Mouse (Mus musculus) heart, embryonic 10.5 days (tissue): ENCODE measurements around the gene Cd24a. TPM values are rescaled to one million over a fixed set of nuclear protein-coding genes. Genes with fewer than 3 reads are reported as not detected.

Source experiments
- DNase-seq: peaks from one replicate; pipeline ENCODE4 v3.0.0-alpha.2; 2017; ENCODE audit warnings: low spot score
- H3K27ac ChIP-seq: fragments of 300-500 bp; sonication (generic); 2 replicates; pipeline ENCODE4 v1.5.1; 2016; ENCODE audit warnings: mild to moderate bottlenecking
- H3K27me3 ChIP-seq: fragments of 300-500 bp; sonication (generic); 2 replicates; pipeline ENCODE4 v1.6.1; 2016; ENCODE audit warnings: mild to moderate bottlenecking; ENCODE audit not compliant: poor library complexity, insufficient read depth, severe bottlenecking
- H3K36me3 ChIP-seq: fragments of 300-500 bp; sonication (generic); 2 replicates; pipeline ENCODE4 v1.6.1; 2016; ENCODE audit warnings: mild to moderate bottlenecking, moderate library complexity
- H3K4me1 ChIP-seq: fragments of 300-500 bp; sonication (generic); 2 replicates; pipeline ENCODE4 v1.6.1; 2016; ENCODE audit warnings: mild to moderate bottlenecking
- H3K4me3 ChIP-seq: fragments of 300-500 bp; sonication (generic); 2 replicates; pipeline ENCODE4 v1.5.1; 2016; ENCODE audit warnings: mild to moderate bottlenecking, moderate library complexity
- H3K9me3 ChIP-seq: fragments of 300-500 bp; sonication (generic); 2 replicates; pipeline ENCODE4 v1.6.1; 2016; ENCODE audit warnings: mild to moderate bottlenecking, moderate library complexity
- WGBS: fragments of 180-500 bp; shearing (Covaris S2); methylation state at CpG from one replicate; pipeline ENCODE4 v1.1.7; 2016; 5-methylcytosine and 5-hydroxymethylcytosine counted together
- polyA plus RNA-seq: library from polyadenylated mRNA; unstranded; fragments of >200 nt; fragmentation: Nextera tagmentation; extraction: Ambion mirVana; gene quantifications from 2 replicates; pipeline ENCODE4 v1.2.1, GENCODE M21; 2016

The Cd24a gene
- polyA plus RNA-seq, 1 experiment from 2014 or later: 192 TPM

GRCm38 (mm10) chr10:43561311-43561710, 16.8 kb upstream of the Cd24a start:
- no peak overlapping the region for H3K27ac ChIP-seq
- 78% methylated on average over 2 of the region's 2 CpGs for WGBS

GRCm38 (mm10) chr10:43574352-43574751, 3.7 kb upstream of the Cd24a start:
- peaks cover 6% of the 10 kb centered on the region for H3K9me3 ChIP-seq
- 68% methylated on average over 2 of the region's 2 CpGs for WGBS
- no peaks in the 10 kb centered on the region for H3K4me1 ChIP-seq
- no peaks in the 10 kb centered on the region for H3K36me3 ChIP-seq
- H3K27me3 ChIP-seq: no peaks in the 10 kb centered on the region
- no peak for DNase-seq
- H3K27ac ChIP-seq: no peak overlapping the region
- H3K4me3 ChIP-seq: no peak overlapping the region

More at GRCm38 (mm10) chr10:43561311-43561710, 16.8 kb upstream of the Cd24a start:
- Histone ChIP-seq H3K9me3 (no peaks in the 10 kb centered on the region), H3K36me3 (no peaks in the 10 kb centered on the region), H3K4me3 (no peak overlapping the region), H3K27me3 (no peaks in the 10 kb centered on the region), H3K4me1 (no peaks in the 10 kb centered on the region)
- DNase-seq: no peak

GRCm38 (mm10) chr10:43574956-43575355, 3.1 kb upstream of the Cd24a start:
- Histone ChIP-seq H3K27ac (no peak overlapping the region), H3K36me3 (no peaks in the 10 kb centered on the region), H3K9me3 (peaks cover 6% of the 10 kb centered on the region), H3K27me3 (no peaks in the 10 kb centered on the region), H3K4me3 (no peak overlapping the region), H3K4me1 (no peaks in the 10 kb centered on the region)
- DNase-seq: no peak
- 1% methylated on average over 3 of the region's 3 CpGs for WGBS

GRCm38 (mm10) chr10:43577299-43577996, 636 bp upstream of the Cd24a start:
- H3K27me3 ChIP-seq: no peaks in the 10 kb centered on the region
- H3K4me1 ChIP-seq: peaks cover 6% of the 10 kb centered on the region; the same call in 1 of the 2 replicates
- 18% methylated on average over 19 of the region's 19 CpGs for WGBS
- no peaks in the 10 kb centered on the region for H3K9me3 ChIP-seq
- peak; percentile 83 for DNase-seq
- H3K36me3 ChIP-seq: peaks cover 3% of the 10 kb centered on the region; the same call in 1 of the 2 replicates
- H3K4me3 ChIP-seq: peak overlapping the region; percentile 80
- peak overlapping the region; percentile 94 for H3K27ac ChIP-seq

GRCm38 (mm10) chr10:43578366-43578753, 276 bp downstream of the Cd24a start:
- Histone ChIP-seq H3K4me1 (peaks cover 6% of the 10 kb centered on the region; the same call in 1 of the 2 replicates), H3K27ac (peak overlapping the region; percentile 94), H3K4me3 (peak overlapping the region; percentile 80), H3K9me3 (no peaks in the 10 kb centered on the region), H3K27me3 (no peaks in the 10 kb centered on the region), H3K36me3 (peaks cover 12% of the 10 kb centered on the region)
- WGBS: 0% methylated on average over 32 of the region's 32 CpGs
- DNase-seq: peak; percentile 90

- WGBS: under 1% methylated on average over 62 of the region's 65 CpGs
- no peaks in the 10 kb centered on the region for H3K27me3 ChIP-seq
- H3K4me1 ChIP-seq: peaks cover 6% of the 10 kb centered on the region; the same call in 1 of the 2 replicates
- peak overlapping the region; percentile 80 for H3K4me3 ChIP-seq
- H3K9me3 ChIP-seq: no peaks in the 10 kb centered on the region
- H3K27ac ChIP-seq: peak overlapping the region; percentile 94
- DNase-seq: peak; percentile 95
- peaks cover 17% of the 10 kb centered on the region for H3K36me3 ChIP-seq
Observed at GRCm38 (mm10) chr10:43578754-43579380, 783 bp downstream of the Cd24a start.

- peak overlapping the region; percentile 80 for H3K4me3 ChIP-seq
- WGBS: 0% methylated on average over 49 of the region's 49 CpGs
- H3K36me3 ChIP-seq: peaks cover 24% of the 10 kb centered on the region
- no peaks in the 10 kb centered on the region for H3K27me3 ChIP-seq
- DNase-seq: peak; percentile 87
- H3K27ac ChIP-seq: peak overlapping the region; percentile 94
- H3K9me3 ChIP-seq: no peaks in the 10 kb centered on the region
- peaks cover 6% of the 10 kb centered on the region; the same call in 1 of the 2 replicates for H3K4me1 ChIP-seq
Observed at GRCm38 (mm10) chr10:43579381-43580261, 1.5 kb downstream of the Cd24a start.

- no peaks in the 10 kb centered on the region for H3K27me3 ChIP-seq
- H3K4me3 ChIP-seq: peak overlapping the region; percentile 80
- H3K27ac ChIP-seq: peak overlapping the region; percentile 94
- H3K9me3 ChIP-seq: no peaks in the 10 kb centered on the region
- peak; percentile 86 for DNase-seq
- WGBS: 0% methylated on average over 15 of the region's 15 CpGs
- peaks cover 28% of the 10 kb centered on the region for H3K36me3 ChIP-seq
- peaks cover 6% of the 10 kb centered on the region; the same call in 1 of the 2 replicates for H3K4me1 ChIP-seq
Observed at GRCm38 (mm10) chr10:43580649-43581078, 2.6 kb downstream of the Cd24a start.

GRCm38 (mm10) chr10:43581260-43581659, 3.2 kb downstream of the Cd24a start:
- DNase-seq: no peak
- Histone ChIP-seq H3K27me3 (no peaks in the 10 kb centered on the region), H3K9me3 (no peaks in the 10 kb centered on the region), H3K36me3 (peaks cover 28% of the 10 kb centered on the region), H3K4me3 (peak overlapping the region; percentile 80), H3K4me1 (peaks cover 6% of the 10 kb centered on the region; the same call in 1 of the 2 replicates), H3K27ac (peak overlapping the region; percentile 94)
- 39% methylated on average over 3 of the region's 3 CpGs for WGBS

- Histone ChIP-seq H3K4me3 (no peak overlapping the region), H3K36me3 (peaks cover 28% of the 10 kb centered on the region), H3K27me3 (no peaks in the 10 kb centered on the region), H3K4me1 (peaks cover 14% of the 10 kb centered on the region), H3K27ac (no peak overlapping the region), H3K9me3 (no peaks in the 10 kb centered on the region)
- 83% methylated on average over 4 of the region's 4 CpGs for WGBS
- no peak for DNase-seq
Observed at GRCm38 (mm10) chr10:43584538-43584937, 6.5 kb downstream of the Cd24a start.

- peaks cover 11% of the 10 kb centered on the region for H3K4me1 ChIP-seq
- WGBS: 66% methylated on average over 8 of the region's 8 CpGs
- H3K36me3 ChIP-seq: peaks cover 13% of the 10 kb centered on the region
- no peak overlapping the region for H3K27ac ChIP-seq
- H3K9me3 ChIP-seq: no peaks in the 10 kb centered on the region
- no peaks in the 10 kb centered on the region for H3K27me3 ChIP-seq
- no peak for DNase-seq
- no peak overlapping the region for H3K4me3 ChIP-seq
Observed at GRCm38 (mm10) chr10:43588470-43589177, 10.5 kb downstream of the Cd24a start.

GRCm38 (mm10) chr10:43591477-43591876, 13.4 kb downstream of the Cd24a start:
- 86% methylated on average over 10 of the region's 10 CpGs for WGBS
- Histone ChIP-seq H3K36me3 (no peaks in the 10 kb centered on the region), H3K4me1 (peaks cover 11% of the 10 kb centered on the region), H3K9me3 (no peaks in the 10 kb centered on the region), H3K4me3 (no peak overlapping the region), H3K27me3 (no peaks in the 10 kb centered on the region), H3K27ac (no peak overlapping the region)
- DNase-seq: no peak
